Mouse (Mus musculus) kidney, adult 9 months (tissue): ENCODE results near the gene Zfp541.

Experiments used
- DNase-seq: peaks from one replicate; pipeline ENCODE4 v3.0.0; 2022

Gene Zfp541

GRCm38 (mm10) chr7:16061219-16062098 is at the start of gene Zfp541:
TSS of gene Zfp541 (plus strand) at chr7:16061814.
- DNase-seq: no peak

- peak; percentile 62 for DNase-seq
Observed at GRCm38 (mm10) chr7:16012576-16013263, 48.9 kb upstream of the Zfp541 start.

- DNase-seq: no peak
Observed at GRCm38 (mm10) chr7:16013722-16014275, 47.8 kb upstream of the Zfp541 start.

DNA sequence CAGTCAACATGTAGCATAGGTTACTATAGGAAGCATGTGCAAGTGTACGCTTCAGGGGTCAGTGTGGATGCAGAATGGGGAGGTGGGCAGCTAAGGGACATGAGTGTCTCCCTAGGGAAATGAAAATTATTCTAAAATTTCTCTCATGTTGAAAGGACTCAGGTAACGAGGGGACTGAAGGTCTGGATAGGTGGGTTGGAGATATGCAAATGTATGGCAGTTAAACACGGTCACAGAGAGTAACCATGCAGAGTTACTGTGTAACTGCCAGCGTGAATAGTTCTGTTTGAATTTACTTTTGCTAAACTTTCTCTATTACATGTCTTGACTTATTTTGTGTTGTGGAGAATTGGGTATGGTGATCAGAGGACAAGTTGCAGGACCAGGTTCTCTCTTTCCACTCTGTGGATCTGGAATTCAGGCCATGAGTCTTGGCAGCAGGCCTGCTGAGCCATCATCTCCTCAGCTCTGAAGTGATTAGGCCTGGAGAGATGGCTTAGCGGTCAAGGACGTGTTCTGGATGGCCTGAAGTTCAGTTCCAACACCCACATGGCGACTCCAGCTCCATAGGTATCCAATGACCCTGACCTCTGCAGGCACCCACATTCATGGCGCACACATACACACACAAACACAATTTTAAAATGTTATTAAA is 47.0 kb upstream of the Zfp541 start:
- DNase-seq: peak; percentile 66

DNA sequence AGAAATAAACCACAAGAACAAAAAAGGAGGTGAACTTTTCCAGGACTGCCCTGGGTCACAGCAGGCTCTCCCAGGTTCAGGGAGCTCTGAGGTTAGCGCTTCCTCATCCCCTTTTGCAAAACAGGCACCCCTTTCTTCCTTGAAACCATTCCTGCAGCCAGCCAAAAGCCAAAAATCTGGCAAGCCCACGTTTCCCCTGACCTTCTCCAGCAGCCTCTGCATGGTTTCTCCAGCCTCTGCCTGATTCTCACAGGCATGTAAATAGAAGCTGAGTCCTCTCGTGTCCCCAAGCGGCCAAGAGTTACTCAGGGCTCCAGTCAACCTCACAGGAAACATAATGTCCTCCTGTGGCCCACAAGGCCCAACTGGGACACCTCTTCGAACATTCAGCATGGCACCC is 46.2 kb upstream of the Zfp541 start:
- DNase-seq: no peak

DNA sequence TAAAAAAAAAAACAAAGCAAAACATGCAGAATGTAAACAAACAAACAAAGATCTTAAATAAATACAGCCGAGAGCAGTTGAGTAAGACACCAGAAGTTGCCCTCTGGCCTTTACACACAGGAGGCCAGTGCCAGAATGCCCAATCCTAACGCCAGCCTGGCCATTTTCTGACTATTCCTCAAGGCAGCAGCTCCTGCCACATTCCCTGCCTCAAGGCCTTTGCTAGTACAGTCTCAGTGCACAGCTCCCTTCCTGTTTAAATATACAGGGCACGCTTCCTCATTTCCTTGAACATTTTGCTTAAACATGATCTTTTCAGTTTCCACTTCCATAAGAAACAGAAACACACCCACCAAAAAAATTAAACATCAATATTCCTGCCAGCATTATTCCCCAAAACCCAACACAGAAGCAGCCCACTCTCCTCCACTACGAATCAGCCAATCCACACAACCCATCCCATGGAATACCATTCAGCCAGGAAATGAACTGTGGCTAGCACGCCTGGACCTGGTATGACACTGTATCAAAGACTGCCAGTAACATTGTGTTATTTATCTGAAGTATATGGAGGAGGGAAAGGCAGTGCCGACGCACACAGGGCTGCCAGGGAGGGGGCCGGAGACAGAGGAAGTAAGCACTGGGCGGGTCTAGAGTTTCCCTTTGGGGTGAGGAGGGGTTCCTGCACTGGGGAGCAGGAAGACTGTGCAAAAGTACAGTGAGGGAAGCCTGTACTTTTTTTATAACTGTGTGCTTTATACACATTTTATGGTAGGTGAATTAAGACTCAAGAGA is 43.4 kb upstream of the Zfp541 start:
- peak; percentile 33 for DNase-seq

GRCm38 (mm10) chr7:16019256-16020094 is 42.1 kb upstream of the Zfp541 start:
- DNase-seq: no peak

DNA sequence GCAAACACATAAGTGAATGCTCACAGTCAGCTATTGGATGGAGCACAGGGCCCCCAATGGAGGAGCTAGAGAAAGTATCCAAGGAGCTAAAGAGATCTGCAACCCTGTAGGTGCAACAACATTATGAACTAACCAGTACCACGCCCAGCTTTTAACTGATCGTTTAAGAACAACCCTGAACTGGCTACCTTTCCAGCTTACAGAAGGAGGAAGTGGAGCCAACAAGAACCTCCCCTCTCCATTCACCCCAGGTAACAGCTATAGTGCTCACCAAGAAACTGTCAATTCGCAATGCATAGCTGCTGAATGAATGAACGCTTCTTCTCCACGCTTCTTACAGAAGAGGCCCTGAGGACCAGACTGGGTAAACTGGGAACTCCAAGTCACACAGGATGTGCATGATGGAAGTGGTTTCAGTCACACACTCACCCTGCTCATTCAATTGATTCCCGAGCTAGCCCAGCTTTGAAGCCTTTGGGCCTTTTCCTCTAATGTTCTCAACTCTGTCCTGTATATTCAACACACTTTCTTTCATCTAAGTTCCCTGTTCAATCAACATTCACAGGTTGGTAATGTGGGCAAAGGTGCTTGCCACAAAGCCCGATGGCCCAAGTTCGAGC is 36.9 kb upstream of the Zfp541 start:
- DNase-seq: no peak

DNA sequence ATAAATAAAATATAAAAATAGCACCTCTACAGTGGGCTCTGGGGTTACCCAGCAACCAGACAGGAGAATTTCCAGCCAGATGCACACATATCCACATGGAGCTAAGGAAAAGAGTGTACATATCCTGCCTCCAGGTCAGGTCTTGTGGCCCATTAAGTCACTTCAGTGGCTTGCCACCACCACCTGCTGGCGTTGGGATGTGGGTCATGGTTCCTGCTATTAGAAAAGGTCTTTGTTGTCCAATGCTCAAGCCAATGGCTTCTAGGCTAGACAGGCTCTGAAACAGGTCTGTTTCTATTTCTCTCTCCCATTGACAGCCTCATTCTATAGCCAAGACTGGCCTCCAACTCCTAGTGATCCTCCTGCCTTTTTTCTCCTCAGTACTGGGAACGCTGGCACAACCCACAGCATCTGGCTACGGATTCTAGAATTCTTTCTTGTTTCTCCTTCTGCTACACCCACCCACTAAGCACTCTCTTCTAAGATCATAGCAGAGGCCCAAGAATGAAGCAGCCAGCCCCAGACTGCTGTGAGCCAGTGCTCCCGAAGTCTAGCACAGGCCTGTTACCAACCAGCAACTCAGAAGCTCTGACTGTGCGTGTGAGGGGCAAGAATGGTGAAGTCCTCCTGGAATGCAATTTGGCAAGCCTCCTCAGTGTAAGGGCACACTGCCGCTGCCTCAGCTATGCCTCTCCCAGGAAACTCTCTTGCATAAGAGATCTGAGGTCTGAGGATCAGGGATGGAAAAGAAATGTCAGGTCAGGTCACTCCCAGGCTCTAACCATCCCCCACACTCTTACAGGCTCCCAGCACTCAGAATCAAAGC is 33.3 kb upstream of the Zfp541 start:
- peak; percentile 67 for DNase-seq

GRCm38 (mm10) chr7:16031072-16031471 is 30.5 kb upstream of the Zfp541 start:
- DNase-seq: no peak

DNA sequence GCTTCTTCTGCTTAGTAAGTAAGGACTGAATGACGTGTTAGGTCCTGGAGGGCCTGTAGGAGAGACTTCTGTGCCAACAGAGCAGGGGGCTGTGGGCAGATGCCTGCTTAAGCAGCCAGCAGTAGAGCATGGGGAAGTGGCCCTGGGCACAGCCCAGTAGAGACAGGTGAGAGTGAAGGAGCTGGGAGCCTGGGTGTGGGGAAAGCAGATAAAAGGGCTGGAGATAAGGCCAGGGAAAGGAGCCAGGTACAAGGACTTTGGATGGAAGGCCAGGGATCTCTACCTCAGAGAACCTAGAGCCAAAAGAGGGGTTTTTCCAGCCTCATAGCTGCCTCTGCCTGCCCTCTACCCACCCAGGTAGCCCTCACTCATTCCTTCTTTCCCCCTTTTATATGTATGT is 28.6 kb upstream of the Zfp541 start:
- no peak for DNase-seq

DNA sequence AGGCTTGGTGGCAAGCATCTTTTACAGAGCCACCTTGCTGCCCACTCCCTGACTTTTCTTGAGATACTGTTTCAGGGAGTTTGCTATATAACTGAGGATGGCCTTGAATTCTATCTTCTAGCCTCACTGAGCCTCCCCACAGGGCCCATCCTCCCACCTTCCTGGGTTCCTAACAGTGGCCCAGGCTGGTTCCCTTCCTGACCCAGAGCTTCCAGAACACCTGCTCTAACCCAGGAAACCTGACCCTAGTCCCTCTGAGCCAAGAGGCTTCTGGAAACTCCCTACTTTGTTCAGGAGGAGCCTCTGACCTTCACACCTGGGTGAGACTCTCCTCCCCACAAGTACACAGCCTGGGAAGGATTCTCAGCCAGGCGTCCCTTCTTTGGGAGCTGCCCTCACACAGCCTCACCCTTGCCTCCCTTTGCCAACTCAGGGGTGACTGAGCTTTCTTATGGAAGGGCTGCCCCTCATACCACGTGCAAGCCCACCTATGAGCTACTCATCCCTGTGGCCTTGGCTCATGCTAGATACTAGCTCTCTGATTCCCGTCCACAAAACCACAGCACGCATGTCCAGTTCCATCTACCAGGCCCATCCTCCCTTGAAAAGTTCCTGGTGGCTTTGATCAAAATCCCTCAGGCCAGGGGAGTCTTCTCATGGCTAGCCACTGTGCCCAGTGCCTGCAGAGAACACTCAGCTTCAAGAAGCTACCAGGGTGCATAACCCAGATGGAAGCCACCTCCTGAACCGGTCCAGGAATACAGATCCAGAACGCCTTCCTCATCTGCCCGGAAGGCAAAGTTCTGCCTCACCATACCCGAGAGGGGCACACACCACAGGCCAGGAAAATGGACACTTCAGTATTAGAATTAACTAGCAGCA is 27.8 kb upstream of the Zfp541 start:
- DNase-seq: peak; percentile 56

DNA sequence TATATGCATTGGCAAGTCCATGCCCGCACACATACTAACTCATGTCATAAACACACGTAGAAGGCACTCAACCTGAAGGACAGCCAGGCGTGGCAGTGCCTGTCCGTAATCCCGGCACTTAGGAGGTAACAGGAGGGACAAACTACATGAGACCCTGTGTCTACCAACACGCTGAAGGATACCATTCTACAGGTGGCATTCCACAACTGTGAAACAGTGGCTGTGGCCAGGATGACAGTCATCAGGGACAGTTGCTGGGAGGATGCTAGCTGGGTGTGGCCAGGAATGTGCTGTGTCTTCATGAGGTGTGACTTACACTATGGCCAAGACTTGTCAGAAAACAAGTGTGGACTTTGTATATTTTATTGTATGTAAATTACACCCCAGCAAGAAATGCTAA is 24.6 kb upstream of the Zfp541 start:
- no peak for DNase-seq

DNA sequence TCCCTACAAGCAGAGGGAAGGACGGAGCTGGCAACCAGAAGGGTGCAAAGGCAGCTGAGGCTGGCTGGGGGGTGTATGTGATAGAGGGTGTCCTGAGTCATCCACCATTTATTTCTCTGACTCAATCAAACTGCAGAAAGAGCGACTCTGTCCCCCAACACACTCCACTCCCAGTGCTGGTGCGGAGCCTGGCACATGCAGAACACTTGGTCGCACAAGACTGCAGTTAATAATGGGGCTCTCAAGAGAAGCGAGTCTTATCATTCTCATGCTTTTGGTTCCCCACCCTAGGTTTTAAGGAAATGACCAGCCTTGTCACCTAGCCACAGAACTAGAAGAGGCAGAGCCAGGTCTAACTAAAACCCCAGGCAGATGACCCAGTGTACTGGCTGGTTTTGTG is 22.3 kb upstream of the Zfp541 start:
- no peak for DNase-seq

GRCm38 (mm10) chr7:16041208-16041607 is 20.4 kb upstream of the Zfp541 start:
- peak; percentile 52 for DNase-seq

DNA sequence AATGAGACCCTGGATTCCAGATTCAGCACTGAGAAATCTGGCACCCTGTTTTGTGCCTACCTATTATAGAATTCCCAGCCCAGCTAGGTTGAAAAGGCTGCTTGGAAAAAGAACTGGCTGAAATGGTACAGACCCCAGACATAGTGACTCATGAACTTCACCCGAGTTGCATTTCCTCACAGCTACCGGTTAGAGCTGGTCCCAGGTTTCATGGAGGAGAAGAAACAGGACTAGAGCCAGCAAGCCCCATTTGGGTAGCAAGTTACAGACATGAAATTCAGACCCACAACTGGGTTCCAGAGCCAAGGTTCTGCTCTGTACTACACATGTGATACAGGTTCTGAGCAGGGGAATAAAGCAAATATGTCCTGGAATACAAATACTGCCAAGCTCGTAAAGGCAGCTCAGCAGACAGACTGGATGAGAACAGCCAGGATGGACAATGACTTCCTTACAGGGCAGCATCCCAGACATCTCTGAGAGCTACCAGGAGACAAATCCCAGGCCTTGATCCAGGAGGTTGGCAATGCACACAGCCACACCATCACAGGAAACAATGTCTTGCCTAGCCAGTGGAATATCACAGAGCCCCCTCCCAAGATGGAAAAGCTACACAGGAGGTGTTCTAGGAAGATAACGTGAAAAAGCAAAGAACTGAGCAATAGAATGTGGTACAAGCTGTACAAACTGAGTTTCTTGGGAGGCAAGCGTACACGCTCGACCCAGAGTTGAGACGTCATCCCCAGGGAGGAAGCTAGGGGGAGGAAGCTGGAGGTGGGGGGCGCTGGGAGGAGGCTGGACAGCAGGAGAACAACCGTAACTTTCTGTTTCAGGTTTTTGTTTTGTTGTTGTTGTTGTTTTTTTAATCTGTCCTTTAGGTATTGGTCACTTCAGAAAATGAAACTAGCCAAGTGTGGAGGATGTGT is 18.5 kb upstream of the Zfp541 start:
- DNase-seq: no peak

DNA sequence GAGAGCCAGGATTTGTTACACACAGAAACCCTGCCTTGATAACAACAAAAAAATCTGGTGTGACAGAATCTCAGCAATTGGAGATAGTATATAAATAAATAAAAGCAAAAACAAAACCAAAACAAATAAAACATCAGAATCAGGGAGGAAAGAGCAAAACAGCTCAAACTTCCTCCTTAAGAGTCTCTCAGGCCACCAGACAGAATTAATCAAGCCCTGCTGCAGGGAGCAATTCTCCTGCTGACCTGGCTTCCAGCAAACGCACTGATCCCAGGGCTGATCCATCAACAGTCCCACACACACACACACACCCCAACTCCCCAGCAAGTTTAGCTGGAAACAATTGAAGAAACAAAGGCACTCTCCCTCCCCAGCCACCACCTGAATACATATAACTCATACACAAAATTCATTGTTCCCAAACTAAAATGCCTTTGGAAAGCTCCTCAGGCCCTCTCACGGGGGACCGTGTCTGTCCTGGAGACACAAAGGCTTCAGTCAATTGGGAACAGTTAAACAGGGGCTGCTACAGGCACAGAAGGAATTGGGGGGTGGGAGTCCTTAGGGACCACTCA is 17.7 kb upstream of the Zfp541 start:
- no peak for DNase-seq

DNA sequence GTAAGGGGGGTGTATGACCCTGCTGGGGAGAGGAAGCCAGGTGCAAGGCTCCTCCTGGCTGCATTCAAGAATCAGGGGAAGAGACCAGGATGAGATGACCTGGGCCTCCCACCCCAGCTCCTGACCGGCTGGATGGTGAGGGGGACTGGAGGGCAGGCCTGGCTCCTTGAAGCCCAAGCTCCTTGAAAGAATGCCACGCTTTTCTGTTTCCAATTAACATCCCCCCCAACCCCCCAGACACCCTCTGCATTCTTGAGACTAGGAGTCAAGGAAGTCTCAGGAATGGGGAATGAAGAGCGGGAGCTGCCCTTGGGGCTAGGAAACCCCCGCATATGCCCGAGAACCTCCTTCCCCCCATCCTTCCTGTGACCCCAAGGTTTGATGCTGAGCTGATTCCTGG is 17.1 kb upstream of the Zfp541 start:
- no peak for DNase-seq
